Mouse (Mus musculus) intestine, embryonic 15.5 days (tissue): ENCODE measurements around the gene Actn1. TPM values are rescaled to one million over a fixed set of nuclear protein-coding genes. Genes with fewer than 3 reads are reported as not detected.

ENCODE experiments used
- ATAC-seq: fragments of 200-750 bp; cut with Nextera tagmentation; 2 replicates; pipeline ENCODE4 v1.8.0; 2017; ENCODE audit warnings: moderate TSS enrichment, moderate library complexity
- H3K27ac ChIP-seq: fragments of 300-500 bp; sonication (generic); 2 replicates; pipeline ENCODE4 v1.5.1; 2015; ENCODE audit warnings: mild to moderate bottlenecking, inconsistent platforms
- H3K27me3 ChIP-seq: fragments of 300-500 bp; sonication (generic); replicated peaks from 2 replicates; pipeline ENCODE4 v1.6.1; 2015; ENCODE audit warnings: inconsistent platforms
- H3K36me3 ChIP-seq: fragments of 300-500 bp; sonication (generic); 2 replicates; pipeline ENCODE4 v1.6.1; 2015; ENCODE audit warnings: inconsistent platforms
- H3K4me1 ChIP-seq: fragments of 300-500 bp; sonication (generic); replicated peaks from 2 replicates; pipeline ENCODE4 v1.6.1; 2015; ENCODE audit warnings: inconsistent platforms
- H3K4me2 ChIP-seq: fragments of 300-500 bp; sonication (generic); replicated peaks from 2 replicates; pipeline ENCODE4 v1.6.1; 2015; ENCODE audit warnings: mild to moderate bottlenecking, inconsistent platforms
- H3K4me3 ChIP-seq: fragments of 300-500 bp; sonication (generic); replicated peaks from 2 replicates; pipeline ENCODE4 v1.5.1; 2015; ENCODE audit warnings: inconsistent platforms
- H3K9ac ChIP-seq: fragments of 300-500 bp; sonication (generic); 2 replicates; pipeline ENCODE4 v1.6.1; 2015; ENCODE audit warnings: inconsistent platforms
- H3K9me3 ChIP-seq: fragments of 300-500 bp; sonication (generic); 2 replicates; pipeline ENCODE4 v1.6.1; 2016; ENCODE audit warnings: inconsistent platforms
- WGBS: fragments of 180-500 bp; shearing (Covaris S2); methylation state at CpG from one replicate; pipeline ENCODE4 v1.1.7; 2015; 5-methylcytosine and 5-hydroxymethylcytosine counted together
- polyA plus RNA-seq: library from polyadenylated mRNA; unstranded; fragments of >200 nt; fragmentation: Nextera tagmentation; extraction: Ambion mirVana; gene quantifications from 2 replicates; pipeline ENCODE4 v1.2.1, GENCODE M21; 2015

The Actn1 gene
- polyA plus RNA-seq, 1 experiment from 2014 or later = 53.6 TPM

- H3K4me1 ChIP-seq = peaks cover 61% of the 10 kb centered on the region
Measured at GRCm38 (mm10) chr12:80231317-80231716, 28.9 kb downstream of the Actn1 start.

GRCm38 (mm10) chr12:80230854-80231253, 29.3 kb downstream of the Actn1 start:
- ATAC-seq = no peak
- peaks cover 66% of the 10 kb centered on the region for H3K4me1 ChIP-seq

More at GRCm38 (mm10) chr12:80231317-80231716, 28.9 kb downstream of the Actn1 start:
- Histone ChIP-seq H3K36me3 (peaks cover 7% of the 10 kb centered on the region; the same call in 1 of the 2 replicates), H3K9ac (peak overlapping the region; percentile 24), H3K27ac (peak overlapping the region; percentile 94), H3K9me3 (no peaks in the 10 kb centered on the region), H3K27me3 (no peaks in the 10 kb centered on the region), H3K4me2 (peak overlapping the region; percentile 50), H3K4me3 (no peak overlapping the region)
- no peak for ATAC-seq
- 20% methylated on average over 5 of the region's 5 CpGs for WGBS

GRCm38 (mm10) chr12:80230111-80230700, 30.0 kb downstream of the Actn1 start:
- no peaks in the 10 kb centered on the region for H3K9me3 ChIP-seq
- ATAC-seq = peak; percentile 93
- 0 out of 2 replicates have a peak overlapping the region, but pooled peaks have one; percentile 1 for H3K4me3 ChIP-seq
- H3K27me3 ChIP-seq = no peaks in the 10 kb centered on the region
- H3K4me2 ChIP-seq = peak overlapping the region; percentile 50
- H3K4me1 ChIP-seq = peaks cover 67% of the 10 kb centered on the region
- peak overlapping the region; percentile 94 for H3K27ac ChIP-seq
- 2% methylated on average over 10 of the region's 10 CpGs for WGBS
- peak overlapping the region; percentile 30 for H3K9ac ChIP-seq
- H3K36me3 ChIP-seq = peaks cover 7% of the 10 kb centered on the region; the same call in 1 of the 2 replicates

More at GRCm38 (mm10) chr12:80230854-80231253, 29.3 kb downstream of the Actn1 start:
- Histone ChIP-seq H3K9me3 (no peaks in the 10 kb centered on the region), H3K27me3 (no peaks in the 10 kb centered on the region), H3K4me2 (peak overlapping the region; percentile 50), H3K36me3 (peaks cover 7% of the 10 kb centered on the region; the same call in 1 of the 2 replicates), H3K9ac (peak overlapping the region; percentile 24), H3K27ac (peak overlapping the region; percentile 94), H3K4me3 (no peak overlapping the region)
- 29% methylated on average over 5 of the region's 5 CpGs for WGBS

GRCm38 (mm10) chr12:80229010-80229800, 31.0 kb downstream of the Actn1 start:
- Histone ChIP-seq H3K36me3 (peaks cover 1% of the 10 kb centered on the region; the same call in 1 of the 2 replicates), H3K27me3 (no peaks in the 10 kb centered on the region), H3K9ac (0 out of 2 replicates have a peak overlapping the region, but pooled peaks have one; percentile 30), H3K4me2 (peak overlapping the region; percentile 50), H3K4me1 (peaks cover 76% of the 10 kb centered on the region), H3K9me3 (no peaks in the 10 kb centered on the region), H3K27ac (peak overlapping the region; percentile 94), H3K4me3 (no peak overlapping the region)
- WGBS = 31% methylated on average over 5 of the region's 5 CpGs
- ATAC-seq = peak; percentile 7; the same call in 1 of the 2 replicates

- no peak for ATAC-seq
- no peaks in the 10 kb centered on the region for H3K36me3 ChIP-seq
- H3K27ac ChIP-seq = peak overlapping the region; percentile 94
- whole genome bisulfite sequencing = 81% methylated on average over 5 of the region's 5 CpGs
- no peaks in the 10 kb centered on the region for H3K9me3 ChIP-seq
- no peak overlapping the region for H3K9ac ChIP-seq
- no peaks in the 10 kb centered on the region for H3K27me3 ChIP-seq
- H3K4me1 ChIP-seq = peaks cover 85% of the 10 kb centered on the region
- H3K4me3 ChIP-seq = no peak overlapping the region
- H3K4me2 ChIP-seq = no peak overlapping the region
Measured at GRCm38 (mm10) chr12:80228356-80228755, 31.8 kb downstream of the Actn1 start.

GRCm38 (mm10) chr12:80227835-80228234, 32.3 kb downstream of the Actn1 start:
- 45% methylated on average over 3 of the region's 3 CpGs for WGBS
- H3K4me1 ChIP-seq = peaks cover 87% of the 10 kb centered on the region

GRCm38 (mm10) chr12:80226101-80226500, 34.1 kb downstream of the Actn1 start:
- Histone ChIP-seq H3K27ac (0 out of 2 replicates have a peak overlapping the region, but pooled peaks have one; percentile 18), H3K4me3 (no peak overlapping the region)

More at GRCm38 (mm10) chr12:80227835-80228234, 32.3 kb downstream of the Actn1 start:
- no peak for ATAC-seq
- Histone ChIP-seq H3K9ac (no peak overlapping the region), H3K27me3 (no peaks in the 10 kb centered on the region), H3K4me2 (no peak overlapping the region), H3K9me3 (no peaks in the 10 kb centered on the region), H3K36me3 (no peaks in the 10 kb centered on the region), H3K27ac (peak overlapping the region; percentile 94), H3K4me3 (no peak overlapping the region)

GRCm38 (mm10) chr12:80224241-80224731, 35.9 kb downstream of the Actn1 start:
- ATAC-seq = no peak; the same call in 1 of the 2 replicates
- peak overlapping the region; percentile 56; the same call in 1 of the 2 replicates for H3K27ac ChIP-seq
- H3K4me1 ChIP-seq = peaks cover 80% of the 10 kb centered on the region
- no peak overlapping the region for H3K4me3 ChIP-seq
- WGBS = 64% methylated on average over 8 of the region's 8 CpGs
- H3K9ac ChIP-seq = no peak overlapping the region
- no peaks in the 10 kb centered on the region for H3K36me3 ChIP-seq
- no peaks in the 10 kb centered on the region for H3K27me3 ChIP-seq
- no peaks in the 10 kb centered on the region for H3K9me3 ChIP-seq
- H3K4me2 ChIP-seq = no peak overlapping the region

More at GRCm38 (mm10) chr12:80226101-80226500, 34.1 kb downstream of the Actn1 start:
- Histone ChIP-seq H3K4me1 (peaks cover 85% of the 10 kb centered on the region), H3K27me3 (no peaks in the 10 kb centered on the region), H3K9ac (no peak overlapping the region), H3K9me3 (no peaks in the 10 kb centered on the region), H3K36me3 (no peaks in the 10 kb centered on the region), H3K4me2 (no peak overlapping the region)
- WGBS = 54% methylated on average over 2 of the region's 2 CpGs
- ATAC-seq = no peak

GRCm38 (mm10) chr12:80223511-80223910, 36.7 kb downstream of the Actn1 start:
- peak overlapping the region; percentile 56 for H3K27ac ChIP-seq
- no peaks in the 10 kb centered on the region for H3K27me3 ChIP-seq
- WGBS = 39% methylated on average over 8 of the region's 8 CpGs
- no peaks in the 10 kb centered on the region for H3K36me3 ChIP-seq
- no peak overlapping the region for H3K4me3 ChIP-seq
- H3K4me2 ChIP-seq = no peak overlapping the region
- no peak overlapping the region for H3K9ac ChIP-seq
- ATAC-seq = peak; percentile 64
- H3K9me3 ChIP-seq = no peaks in the 10 kb centered on the region
- peaks cover 79% of the 10 kb centered on the region for H3K4me1 ChIP-seq

- Histone ChIP-seq H3K4me2 (no peak overlapping the region), H3K4me3 (no peak overlapping the region), H3K9me3 (no peaks in the 10 kb centered on the region), H3K4me1 (peaks cover 79% of the 10 kb centered on the region), H3K27ac (0 out of 2 replicates have a peak overlapping the region, but pooled peaks have one; percentile 11), H3K27me3 (no peaks in the 10 kb centered on the region), H3K9ac (no peak overlapping the region), H3K36me3 (no peaks in the 10 kb centered on the region)
- ATAC-seq = no peak
- 86% methylated on average over 3 of the region's 3 CpGs for WGBS
Measured at GRCm38 (mm10) chr12:80222473-80222872, 37.7 kb downstream of the Actn1 start.

- Histone ChIP-seq H3K4me3 (no peak overlapping the region), H3K9ac (no peak overlapping the region), H3K27me3 (no peaks in the 10 kb centered on the region), H3K27ac (peak overlapping the region; percentile 38), H3K4me2 (no peak overlapping the region), H3K4me1 (peaks cover 83% of the 10 kb centered on the region), H3K9me3 (no peaks in the 10 kb centered on the region), H3K36me3 (no peaks in the 10 kb centered on the region)
- ATAC-seq = no peak
- WGBS = 62% methylated on average over 14 of the region's 14 CpGs
Measured at GRCm38 (mm10) chr12:80220260-80221038, 39.7 kb downstream of the Actn1 start.
